Mouse (Mus musculus) frontal cortex, adult 2 months (tissue): ENCODE measurements around the gene Hunk. TPM values are rescaled to one million over a fixed set of nuclear protein-coding genes. Genes with fewer than 3 reads are reported as not detected.

ENCODE experiments used
- DNase-seq, 2 experiments: peaks; one replicate each; pipeline ENCODE4 v3.0.0; 2022; ENCODE audit warnings: low spot score in 1 of 2; ENCODE audit errors: extremely low spot score in 1 of 2
- polyA plus RNA-seq: library from polyadenylated mRNA; depleted of rRNA; stranded (reverse); fragments of >200 nt; gene quantifications from 2 replicates; pipeline ENCODE4 v1.2.3, GENCODE M21; 2012; rRNA removed

Gene Hunk
- 7.6 and 8.0 TPM in 2 replicates for polyA plus RNA-seq

DNA sequence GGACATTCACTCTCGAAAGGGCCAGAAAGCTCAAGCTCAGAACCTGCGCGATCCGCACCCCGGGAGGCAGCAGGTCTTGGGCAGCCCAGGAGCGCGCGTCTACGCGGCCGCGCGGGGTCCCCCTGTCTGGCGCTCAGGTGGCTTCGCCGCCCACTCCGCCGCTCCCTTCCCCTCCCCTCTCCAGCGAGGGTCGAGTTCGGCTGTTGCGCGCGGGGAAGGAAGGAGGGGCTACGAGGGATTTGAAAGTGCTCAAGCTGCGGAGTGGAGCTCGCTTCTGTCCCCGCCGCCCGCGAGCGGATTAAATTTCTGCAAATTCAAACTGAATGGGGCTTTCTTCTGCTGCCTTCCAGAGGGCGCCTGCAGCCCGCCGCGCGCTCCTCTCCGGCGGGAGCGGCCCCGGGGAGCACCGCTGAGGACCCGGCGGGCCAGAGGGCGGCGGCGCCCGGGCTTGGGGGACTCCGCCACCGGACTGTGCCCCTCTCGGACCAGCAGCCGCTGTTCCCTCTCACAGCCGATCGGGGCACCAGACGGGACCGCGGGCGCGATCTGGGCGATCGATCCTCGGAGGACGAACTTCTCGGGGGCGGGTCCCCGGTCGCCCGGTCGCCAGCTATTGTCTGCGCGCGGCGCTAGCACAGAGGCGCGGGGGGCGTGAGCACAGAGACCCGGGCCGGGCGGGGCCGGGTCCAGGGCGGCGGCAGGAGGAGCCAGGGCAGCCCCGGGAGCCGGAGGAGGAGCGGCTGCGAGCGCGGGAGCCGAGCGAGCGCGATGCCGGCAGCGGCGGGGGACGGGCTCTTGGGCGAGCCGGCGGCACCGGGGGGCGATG, at the start of gene Hunk:
Hunk (plus strand) TSS at position 326 of the 826 bp plus-strand sequence.
- DNase-seq, result peak in 1 of 2 experiments; percentile 58

DNA sequence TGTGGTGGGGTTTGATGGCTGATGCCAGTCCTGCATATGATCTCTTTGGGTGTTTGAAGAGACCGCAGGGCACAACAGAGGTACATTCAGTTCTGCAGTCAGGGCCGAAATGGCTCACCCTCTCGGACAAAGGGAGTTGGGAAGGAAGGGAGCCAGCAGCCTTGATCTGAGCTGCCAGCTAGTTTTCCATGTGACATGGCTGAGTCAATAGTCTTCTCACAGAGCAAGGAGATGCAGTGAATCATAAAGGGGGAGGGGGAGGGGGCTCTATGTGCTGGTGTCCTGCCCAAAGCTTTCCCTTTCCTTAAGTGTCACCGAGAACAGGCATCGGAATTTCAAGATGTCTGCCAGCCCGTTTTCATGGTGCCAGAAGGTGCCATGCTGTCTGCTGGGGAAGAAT, 46.8 kb upstream of the Hunk start:
- DNase-seq, result no peak

- no peak for DNase-seq
Measured at GRCm38 (mm10) chr16:90341086-90341485, 44.7 kb upstream of the Hunk start.

DNA sequence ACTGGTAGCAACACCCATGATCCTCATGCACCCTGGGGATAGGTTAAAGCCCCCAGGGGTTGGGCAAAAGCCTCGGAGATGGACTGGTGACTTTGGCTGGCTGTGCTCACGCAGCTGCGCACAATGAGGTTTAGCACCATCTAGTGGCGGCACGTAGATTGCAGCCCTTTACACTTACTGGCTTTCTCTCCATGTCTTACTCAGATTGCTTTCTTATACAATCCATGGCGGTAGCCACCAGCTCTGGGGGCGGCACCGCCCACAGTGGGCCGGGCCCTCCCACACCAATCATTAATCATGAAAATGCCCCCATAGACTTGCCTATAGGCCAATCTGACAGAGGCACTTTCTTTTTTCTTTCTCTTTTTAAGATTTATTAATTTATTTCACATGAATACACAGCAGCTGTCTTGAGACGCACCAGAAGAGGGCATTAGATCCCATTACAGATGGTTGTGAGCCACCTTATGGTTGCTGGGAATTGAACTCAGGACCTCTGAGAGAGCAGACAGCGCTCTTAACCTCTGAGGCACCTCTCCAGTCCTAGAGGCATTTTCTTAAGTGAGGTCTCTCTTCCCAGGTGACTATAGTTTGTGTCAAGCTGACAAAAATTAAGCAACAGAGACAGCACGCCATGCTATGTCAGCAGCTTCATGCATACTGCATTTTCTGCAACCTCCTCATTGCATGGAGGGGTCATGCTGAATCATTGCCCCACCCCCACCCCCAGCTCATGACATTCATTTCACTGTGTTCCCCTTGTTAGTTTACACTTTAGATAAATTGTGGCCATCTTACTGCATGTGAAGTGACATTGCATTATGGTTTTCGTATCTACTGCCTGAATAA, 35.9 kb upstream of the Hunk start:
- DNase-seq, result peak; percentile 69 to 86

GRCm38 (mm10) chr16:90351726-90352125, 34.1 kb upstream of the Hunk start:
- DNase-seq, result peak; percentile 34 to 66

DNA sequence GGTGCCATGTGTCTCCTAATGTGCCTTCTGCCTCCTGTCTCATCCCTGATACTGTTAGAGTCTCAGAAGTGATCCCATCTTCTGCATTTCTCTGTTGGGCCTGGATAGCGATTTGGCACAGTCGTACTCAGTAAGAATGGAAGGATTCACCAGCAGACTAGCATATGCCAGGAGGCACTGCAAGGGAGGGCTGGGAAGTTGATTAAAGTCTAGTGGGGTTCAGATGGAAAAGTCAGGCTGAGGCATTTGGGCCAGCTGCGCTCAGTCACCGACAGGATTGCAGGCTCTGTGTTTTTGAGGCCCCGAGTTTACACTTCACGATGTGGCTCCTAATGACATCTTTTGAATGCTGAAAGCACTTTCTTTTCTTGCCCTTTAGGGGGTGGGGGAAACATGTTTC, 33.1 kb upstream of the Hunk start:
- DNase-seq, result no peak

GRCm38 (mm10) chr16:90353156-90353555, 32.7 kb upstream of the Hunk start:
- DNase-seq, result peak in 1 of 2 experiments; percentile 34

GRCm38 (mm10) chr16:90359329-90359728, 26.5 kb upstream of the Hunk start:
- DNase-seq, result no peak

DNA sequence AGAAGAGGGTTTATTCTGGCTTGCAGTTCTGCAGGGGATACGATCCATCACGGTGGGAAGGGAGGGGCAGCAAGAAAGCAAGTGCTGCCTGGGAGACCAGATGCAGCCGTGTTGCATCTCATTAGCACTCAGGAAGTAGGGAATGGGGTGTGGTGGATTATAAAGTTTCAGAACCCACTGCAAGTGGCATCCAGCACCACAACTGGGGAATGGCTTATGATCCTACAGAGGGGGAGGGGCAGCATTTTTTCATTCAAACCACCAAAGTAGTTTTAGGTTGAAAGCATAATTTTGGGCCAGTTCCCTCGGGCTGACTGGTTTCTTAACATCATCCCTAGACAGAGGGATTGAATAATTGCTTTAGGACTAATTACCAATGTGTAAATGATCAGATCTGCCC, 26.1 kb upstream of the Hunk start:
- no peak for DNase-seq

DNA sequence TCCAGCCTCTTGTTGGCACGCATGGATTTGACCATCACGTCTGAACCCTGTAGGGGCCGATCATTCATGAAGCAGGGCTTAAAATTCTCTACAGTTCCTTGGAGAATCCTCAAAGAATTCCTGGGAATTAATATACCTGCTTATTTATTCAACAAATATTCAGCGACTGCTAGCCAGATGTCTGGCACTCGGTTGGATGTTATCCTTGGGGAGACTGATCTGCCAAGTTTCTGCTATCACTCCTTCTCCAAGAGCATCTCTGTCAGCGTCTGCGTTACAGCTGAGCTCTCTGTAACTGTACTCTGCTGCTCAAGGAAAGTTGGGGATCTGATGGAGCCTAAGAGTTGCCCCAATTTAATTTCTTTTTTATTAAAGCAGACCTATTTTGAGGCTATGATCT, 25.5 kb upstream of the Hunk start:
- no peak for DNase-seq

DNA sequence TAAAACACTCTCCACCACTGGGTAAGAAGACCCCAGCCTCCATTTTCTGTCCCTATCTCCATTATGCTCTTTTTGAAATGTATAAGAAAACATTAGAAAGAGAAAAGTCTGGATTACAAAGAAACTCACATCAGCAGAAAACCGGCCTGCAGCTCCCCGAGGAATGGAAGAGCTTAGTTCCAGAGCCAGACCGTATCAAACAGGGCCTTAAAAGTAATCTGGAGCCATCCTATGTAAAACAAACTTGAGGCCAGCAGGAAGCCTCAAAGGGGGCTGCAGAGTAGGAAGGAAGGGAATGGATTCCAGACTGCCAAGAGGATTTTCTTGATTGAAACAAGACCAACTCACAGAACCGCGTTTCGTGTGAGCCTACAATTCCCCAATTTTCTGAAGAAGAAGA, 22.9 kb upstream of the Hunk start:
- no peak for DNase-seq

DNA sequence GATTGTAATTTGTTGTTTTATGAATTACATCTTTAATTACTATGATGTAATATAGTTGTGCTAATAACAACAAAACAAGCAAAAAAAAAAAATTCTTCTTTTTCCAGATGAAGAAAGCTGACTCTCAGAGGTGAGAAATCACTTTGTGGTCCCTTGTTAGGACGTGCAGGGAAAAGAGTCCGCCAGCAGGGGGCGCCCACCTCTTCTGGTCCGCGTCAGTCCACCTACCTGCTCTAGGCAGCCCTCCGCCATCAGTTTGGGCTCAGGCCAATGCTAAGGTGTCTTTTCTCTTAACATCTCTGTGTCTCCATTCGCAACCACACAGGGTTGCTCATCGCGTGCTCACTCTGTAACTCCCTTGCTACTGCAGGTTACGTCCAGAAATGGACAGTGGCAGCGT, 5.9 kb upstream of the Hunk start:
- DNase-seq, result peak in 1 of 2 experiments; percentile 87

- DNase-seq, result no peak
Measured at GRCm38 (mm10) chr16:90381633-90382032, 4.2 kb upstream of the Hunk start.

DNA sequence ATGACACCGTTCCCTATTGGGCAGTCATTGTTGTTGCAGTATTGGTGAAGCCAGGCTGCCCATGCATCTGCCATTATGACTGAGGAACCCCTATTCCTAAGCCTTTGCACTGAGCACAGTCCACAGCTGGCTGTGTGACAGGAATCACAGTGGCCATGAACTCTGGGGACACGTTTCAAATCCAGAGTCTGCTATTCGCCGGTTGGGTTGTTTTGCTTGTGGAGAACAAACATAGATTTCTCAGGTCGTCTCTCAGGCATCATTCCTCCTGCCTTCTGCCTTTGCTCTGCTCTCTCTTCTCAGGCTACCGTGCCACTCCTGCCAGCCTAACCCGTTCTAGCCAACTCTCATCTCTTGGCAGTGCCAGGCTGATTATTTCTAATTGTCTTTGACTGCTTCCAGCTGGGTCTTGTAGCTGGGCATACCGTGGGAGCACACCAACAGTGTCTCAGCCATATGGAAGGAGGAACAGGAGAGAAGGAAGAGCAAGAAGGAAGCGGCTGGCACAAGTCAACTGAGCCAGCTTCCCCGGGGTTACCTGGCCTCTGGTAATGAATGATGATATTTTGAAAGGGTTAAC, 3.0 kb upstream of the Hunk start:
- DNase-seq, result no peak

DNA sequence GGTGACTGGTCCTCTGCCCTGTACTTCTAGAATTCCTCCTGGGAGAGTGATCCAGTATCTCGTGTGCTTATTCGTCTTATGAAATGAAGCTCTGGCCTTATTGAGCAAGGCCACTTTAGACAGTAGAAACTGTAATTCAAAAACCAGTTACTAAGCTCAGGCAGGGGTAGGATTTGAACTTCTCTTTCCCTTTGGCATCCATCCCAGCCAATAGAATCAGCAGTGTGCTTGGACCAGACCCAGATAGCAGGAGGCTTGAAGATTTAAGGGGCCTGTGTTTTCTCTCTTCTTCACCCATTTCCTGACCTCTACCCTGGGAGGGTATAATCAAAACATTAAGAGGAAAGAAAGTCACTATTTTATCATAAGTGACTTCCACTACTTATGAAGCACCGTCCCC, 1.8 kb upstream of the Hunk start:
- no peak for DNase-seq

- DNase-seq, result no peak
Measured at GRCm38 (mm10) chr16:90384846-90385245, 967 bp upstream of the Hunk start.

DNA sequence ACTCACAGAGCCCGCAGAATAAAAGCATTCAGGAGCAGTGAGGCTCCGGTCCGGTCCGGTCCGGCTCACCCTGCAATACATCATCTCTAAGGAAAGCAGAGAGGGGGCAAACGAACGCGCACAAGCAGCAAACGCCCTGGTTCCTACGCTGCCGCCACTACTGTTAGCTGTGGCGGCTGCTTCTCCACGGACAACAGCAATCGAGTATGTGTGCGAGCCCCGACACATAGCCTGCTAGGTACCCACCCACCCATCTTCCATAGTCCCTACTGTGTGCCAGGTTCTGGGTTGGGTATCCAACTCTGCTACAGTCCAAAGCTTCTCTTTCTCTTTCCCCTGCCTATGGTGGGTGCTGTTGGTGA, 506 bp upstream of the Hunk start:
- no peak for DNase-seq

DNA sequence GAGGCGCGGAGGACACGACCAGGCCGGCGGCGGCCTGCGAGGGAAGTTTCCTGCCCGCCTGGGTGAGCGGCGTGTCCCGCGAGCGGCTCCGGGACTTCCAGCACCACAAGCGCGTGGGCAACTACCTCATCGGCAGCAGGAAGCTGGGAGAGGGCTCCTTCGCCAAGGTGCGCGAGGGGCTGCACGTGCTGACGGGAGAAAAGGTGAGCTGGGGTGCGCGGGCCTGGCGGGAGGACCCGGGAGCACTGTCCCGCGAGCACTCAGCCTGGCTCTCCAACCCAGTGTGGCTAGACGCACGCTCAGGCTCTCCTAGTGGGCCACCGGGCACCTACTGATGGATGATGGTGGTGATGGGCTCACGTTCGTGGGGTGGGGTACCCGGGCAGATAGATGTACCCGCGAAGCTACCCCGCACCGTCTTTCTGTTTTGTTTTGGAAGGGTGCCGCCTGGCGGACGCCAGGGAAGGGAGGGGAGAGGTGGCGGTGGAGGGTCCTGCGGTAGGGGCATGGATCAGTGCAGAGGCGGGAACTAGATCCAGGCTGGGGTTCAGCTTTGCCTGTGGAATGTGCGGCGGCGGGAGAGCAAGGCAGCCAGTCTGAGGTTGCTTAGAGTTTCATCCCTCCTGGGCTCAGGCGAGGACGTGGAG, 824 bp downstream of the Hunk start:
- peak in 1 of 2 experiments; percentile 34 for DNase-seq

DNA sequence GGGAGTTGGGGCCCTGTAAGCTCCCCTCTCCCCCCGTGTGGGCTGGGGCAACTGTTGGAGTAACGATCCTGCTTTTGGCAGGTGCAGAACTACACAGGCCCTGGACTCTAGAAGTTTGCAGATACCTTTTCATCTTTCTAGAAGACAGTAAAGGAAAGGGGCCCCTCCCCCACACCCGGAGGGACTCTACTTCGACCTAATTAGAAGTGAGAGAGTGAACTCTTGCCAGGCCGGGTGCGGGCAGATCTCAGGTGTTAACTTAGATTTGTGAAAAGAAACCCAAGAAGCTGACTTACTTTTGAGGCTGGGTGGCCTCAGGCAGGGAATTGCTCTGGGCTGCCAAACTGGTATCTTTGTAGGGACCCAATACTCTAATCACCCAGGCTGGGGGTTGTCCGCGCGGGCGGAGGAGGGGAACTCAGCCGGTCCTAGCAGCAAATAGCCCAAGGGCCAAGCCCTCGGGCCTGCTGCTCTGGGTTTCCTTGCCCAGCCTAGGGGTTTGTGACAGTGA, 1.4 kb downstream of the Hunk start:
- no peak for DNase-seq

DNA sequence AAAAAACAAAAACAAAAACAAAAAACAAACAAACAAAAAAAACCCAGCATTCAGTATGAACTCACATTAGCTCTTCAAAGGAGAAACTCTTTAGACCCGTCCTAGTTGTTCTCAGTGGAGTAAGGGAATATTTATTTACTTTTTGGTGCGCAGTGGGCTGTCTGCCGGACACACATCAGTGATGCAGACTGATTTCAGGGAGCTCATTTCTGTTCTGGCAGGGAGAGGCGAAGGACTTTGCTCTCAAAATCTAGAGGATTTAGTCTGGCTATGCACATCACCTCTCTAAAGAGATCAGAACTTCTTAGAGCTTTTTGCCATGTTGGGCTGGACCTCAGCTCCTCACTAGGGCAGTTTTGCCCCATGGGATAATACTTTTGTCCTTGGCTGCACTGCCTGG, 2.1 kb downstream of the Hunk start:
- no peak for DNase-seq
